Mouse (Mus musculus) gastrocnemius, postnatal 10 days (tissue): ENCODE data around the gene Wfdc8. TPM values are rescaled to one million over a fixed set of nuclear protein-coding genes. Genes with fewer than 3 reads are reported as not detected.

Experiments
- DNase-seq: peaks from one replicate; pipeline ENCODE4 v3.0.0; 2021; ENCODE audit warnings: mixed read lengths
- total RNA-seq, 2 experiments: library from RNA; stranded (reverse); gene quantifications; 2 replicates each; pipeline ENCODE4 v1.2.3; 2021

The Wfdc8 gene
- total RNA-seq, 2 experiments from 2014 or later = not detected

DNA sequence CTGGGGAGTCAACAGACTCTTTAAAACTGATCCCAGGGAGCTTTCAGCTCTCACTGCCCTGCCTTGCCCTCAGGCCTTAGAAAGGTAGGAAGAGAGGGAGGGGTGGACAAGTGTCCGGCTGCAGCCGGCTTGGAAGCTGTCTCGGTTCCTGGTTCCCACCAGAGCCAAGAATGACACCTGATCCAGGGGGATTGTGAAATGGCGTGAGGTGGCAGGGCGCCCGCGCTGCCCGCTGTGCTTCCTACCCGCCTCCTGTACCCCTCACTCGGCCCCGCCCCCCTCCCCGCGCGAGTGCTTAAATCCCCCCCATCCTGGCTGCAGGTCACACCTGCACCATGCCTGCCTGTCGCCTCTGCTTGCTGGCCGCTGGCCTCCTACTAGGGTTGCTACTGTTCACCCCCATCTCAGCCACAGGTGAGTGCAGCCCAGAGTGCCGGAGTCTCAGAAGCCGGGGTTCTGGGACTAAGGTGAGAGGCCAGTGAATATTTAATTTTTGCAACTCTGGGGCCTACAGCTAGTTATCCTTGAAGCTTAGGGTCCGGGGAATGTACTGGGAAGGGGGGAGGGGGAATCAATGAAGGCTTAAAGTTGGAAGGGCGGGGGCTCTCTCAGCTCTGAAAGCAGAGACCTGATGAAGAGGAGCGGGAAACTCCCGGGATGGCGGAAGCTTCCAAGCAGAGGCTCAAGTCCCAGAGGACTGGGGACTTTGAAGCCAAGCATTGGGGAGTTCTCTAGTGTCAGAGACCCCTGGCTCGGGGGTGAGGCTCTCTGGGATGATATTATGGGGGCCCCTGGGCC lies 50.8 kb downstream of the Wfdc8 start, which contains the start of gene Wfdc2:
TSS of gene Wfdc2 (plus strand) at position 23 of the 798 bp plus-strand sequence.
- DNase-seq = peak; percentile 10

DNA sequence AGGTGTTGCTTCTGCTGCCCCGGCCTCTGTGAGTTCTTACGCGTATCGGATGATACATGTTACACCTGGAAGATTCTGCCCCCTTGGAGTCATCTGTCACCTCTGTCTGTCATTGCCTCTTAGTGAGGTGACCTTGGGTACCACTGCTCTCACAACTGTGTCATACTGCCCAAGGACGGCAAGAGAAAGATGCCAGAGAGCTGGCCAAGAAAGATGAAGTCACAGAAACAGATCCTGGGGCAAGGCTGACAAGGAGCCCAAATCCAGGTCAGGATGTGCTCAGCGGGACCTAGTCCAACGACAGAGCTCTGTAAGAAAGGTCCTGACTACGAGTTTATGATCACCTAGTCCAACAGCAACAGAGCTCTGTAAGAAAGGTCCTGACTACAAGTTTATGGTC lies 53.3 kb downstream of the Wfdc8 start:
- DNase-seq = no peak

DNA sequence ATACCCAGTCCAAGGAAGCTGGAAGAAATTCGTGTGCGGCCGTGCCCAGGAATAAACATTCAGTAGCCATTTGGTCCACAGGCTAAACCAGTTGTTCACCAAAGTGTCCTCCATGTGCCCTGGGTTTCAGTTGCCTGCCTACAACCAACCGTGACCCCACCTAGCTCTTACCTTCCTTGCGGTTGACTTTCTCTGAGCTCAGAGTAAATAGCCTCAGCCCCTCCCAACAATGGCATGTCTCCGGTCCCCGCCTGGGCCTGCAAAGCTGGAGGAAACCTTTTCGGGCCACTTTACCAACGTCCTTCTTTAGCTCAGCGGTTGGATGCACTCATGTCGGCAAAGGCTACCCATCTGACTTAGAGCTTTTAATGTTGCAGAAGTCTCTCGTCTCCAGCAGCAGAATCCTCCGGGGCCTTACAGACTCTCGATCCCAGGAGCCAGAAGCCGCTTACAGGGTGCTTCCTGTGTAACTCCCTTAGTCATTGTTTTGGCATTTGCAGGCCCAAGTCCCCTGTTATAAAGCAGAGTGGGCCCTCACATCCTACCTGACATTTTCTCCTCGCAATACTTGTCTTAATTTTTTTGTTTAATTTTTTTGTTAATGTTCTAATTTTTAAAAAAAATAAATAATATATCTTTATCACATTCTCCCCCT lies 54.3 kb downstream of the Wfdc8 start:
- DNase-seq = no peak

DNA sequence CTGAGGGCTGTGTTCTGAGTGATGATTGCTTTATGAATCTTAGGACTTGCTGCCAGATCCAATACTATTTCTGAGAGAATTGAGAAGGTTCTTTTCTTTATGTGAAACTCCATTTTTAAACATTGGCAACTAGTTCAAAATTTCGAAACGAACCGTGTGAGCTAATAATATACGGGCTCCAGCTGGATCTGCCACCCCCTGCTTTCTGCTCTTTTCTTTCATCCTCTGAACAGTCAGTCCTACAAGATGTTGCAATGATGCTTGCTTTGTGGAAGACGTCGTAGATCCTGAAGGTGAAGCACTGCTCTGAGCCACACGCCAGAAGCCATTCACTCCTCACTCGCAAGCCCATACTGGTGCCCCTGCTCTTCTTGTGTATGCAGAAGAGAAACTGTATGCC lies 55.0 kb downstream of the Wfdc8 start:
- DNase-seq = no peak

DNA sequence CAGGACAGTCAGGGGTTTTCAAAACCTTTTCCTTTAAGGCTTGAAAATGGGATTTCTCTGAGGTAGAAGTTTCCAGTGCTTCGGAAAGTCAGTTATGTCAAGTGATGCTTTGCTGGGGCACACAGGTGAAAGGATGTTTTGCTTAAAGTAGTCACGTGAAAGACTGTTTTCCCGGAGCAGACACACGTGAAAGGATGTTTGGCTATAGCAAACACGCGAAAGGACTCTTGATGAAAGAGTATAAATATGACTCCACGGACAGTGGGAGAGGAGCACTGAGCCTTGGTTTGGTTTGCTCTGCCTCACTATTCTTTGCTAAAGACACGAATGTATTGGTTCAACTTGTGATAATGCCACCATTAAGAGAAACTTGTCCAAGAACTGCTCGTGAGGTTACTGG lies 61.9 kb downstream of the Wfdc8 start:
- DNase-seq = no peak

DNA sequence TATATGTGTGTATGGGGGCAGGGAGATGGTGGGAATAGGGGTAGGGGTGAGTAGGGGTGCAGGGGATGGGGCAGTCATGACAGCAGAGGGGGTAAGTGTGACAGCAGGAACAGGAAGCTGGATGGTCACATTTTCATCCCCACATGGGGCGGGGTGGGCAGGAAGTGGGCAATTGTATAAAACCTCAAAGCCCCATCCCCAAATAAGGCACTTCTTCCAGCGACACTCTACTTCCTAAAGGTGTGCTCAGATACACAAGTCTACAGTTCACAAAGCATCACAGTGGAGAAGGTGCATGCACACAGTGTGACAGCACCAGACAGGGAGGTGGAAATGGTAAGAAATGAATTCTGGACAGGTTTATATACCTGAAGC lies 62.5 kb downstream of the Wfdc8 start:
- no peak for DNase-seq

DNA sequence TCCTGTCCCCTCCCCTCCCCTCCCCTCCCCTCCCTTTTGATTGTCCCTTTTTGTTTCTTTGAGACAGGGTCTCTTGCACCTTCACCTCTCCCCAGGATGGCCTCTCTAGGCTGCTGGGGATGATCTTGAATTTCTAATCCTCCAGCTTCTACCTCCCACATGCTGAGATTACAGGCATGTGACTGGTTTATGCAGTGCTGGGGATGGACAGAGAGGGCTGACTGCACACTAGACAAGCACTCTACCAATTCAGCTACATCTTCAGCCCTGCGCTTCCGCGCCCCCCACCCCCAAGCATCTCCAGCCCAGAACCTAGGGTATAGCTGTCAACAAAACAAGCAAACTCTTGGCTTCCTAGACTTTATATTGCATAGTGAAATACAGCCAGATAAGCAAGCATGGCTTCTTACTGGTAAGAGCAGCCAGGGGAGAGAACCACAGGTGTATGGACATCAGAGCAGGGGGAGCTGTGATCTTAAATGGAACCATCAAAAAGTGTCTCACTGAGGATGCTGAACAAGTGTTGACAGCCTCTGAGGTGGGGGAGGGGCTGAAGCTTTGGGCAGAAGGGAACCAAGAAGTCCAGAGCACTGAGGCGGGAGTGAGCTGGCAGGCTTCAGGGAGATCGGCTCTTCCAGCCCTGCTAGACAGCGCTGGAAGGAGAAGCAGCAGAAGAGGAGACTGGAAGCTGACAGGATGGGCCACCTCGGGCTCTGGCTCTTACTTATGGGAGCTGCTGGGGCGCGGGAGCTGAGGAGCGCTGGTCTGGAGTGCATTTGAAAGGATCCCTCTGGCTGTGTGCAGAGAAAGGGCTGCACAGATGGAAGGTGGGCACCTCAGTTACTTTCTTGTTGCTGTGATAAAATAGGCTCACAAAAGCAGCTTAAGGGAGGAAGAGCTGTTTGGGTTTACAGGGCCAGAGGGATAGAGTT lies 63.2 kb downstream of the Wfdc8 start:
- no peak for DNase-seq

DNA sequence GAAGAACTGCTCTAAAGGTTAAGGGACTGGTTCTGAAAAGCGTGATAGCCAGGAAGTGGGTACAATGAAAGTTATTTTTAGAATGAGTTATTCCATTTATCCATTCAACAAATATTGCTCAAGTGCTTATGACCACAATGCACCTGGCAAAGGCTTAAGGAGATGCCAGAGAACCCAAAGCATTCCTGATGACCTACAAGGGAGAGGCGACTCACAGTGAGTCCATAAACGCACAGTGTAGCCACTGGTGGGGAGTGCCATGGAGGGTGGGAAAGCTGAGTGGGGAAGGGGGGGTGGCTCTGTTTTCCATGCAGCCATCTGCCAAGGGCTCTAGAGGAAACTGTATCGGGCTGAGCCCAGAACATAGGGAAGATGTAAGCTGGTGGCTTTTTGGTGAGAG lies 64.1 kb downstream of the Wfdc8 start:
- no peak for DNase-seq

Other genes with a start within 250 kb of the Wfdc8 start
- gene Slpi, start 224.5 kb downstream of the Wfdc8 start, total RNA-seq = 1 to 10 TPM in 1 of 2 experiments, not detected in 1; 1.4 TPM
- gene Rbpjl, start 210.5 kb downstream of the Wfdc8 start, total RNA-seq = under 1 TPM; 0.05 to 0.07 TPM
- 1 to 10 TPM; 5.8 to 7.8 TPM for gene Matn4, start 208.5 kb downstream of the Wfdc8 start, total RNA-seq
- 10 to 100 TPM; 52.5 TPM for gene Sdc4, start 169.7 kb downstream of the Wfdc8 start, total RNA-seq
- gene Sys1, start 156.7 kb downstream of the Wfdc8 start, total RNA-seq = 10 to 100 TPM; 16.8 to 18.4 TPM
- gene Gm20458, start 152.7 kb downstream of the Wfdc8 start, total RNA-seq = 1 to 10 TPM in 1 of 2 experiments, not detected in 1; 3.3 TPM
- not detected for gene Trp53tg5, start 139.9 kb downstream of the Wfdc8 start, total RNA-seq
- gene Dbndd2, start 127.5 kb downstream of the Wfdc8 start, total RNA-seq = 10 to 100 TPM; 13.0 to 17.7 TPM
- 10 to 100 TPM; 44.3 to 51.3 TPM for gene Pigt, start 116.1 kb downstream of the Wfdc8 start, total RNA-seq
- not detected for gene Wfdc2, start 51.2 kb downstream of the Wfdc8 start, total RNA-seq
- not detected for gene Spint3, start 40.2 kb downstream of the Wfdc8 start, total RNA-seq
- not detected for gene Wfdc6a, start 28.2 kb downstream of the Wfdc8 start, total RNA-seq
- gene Eppin, start 20.0 kb downstream of the Wfdc8 start, total RNA-seq = not detected
- not detected for gene Wfdc6b, start 104 bp downstream of the Wfdc8 start, total RNA-seq
- not detected for gene Wfdc16, start 25.2 kb upstream of the Wfdc8 start, total RNA-seq
- not detected for gene Wfdc10, start 42.4 kb upstream of the Wfdc8 start, total RNA-seq
- not detected for gene Wfdc9, start 43.0 kb upstream of the Wfdc8 start, total RNA-seq
- not detected for gene Wfdc11, start 60.5 kb upstream of the Wfdc8 start, total RNA-seq
- not detected for gene Wfdc13, start 71.5 kb upstream of the Wfdc8 start, total RNA-seq
- gene Spint4, start 84.9 kb upstream of the Wfdc8 start, total RNA-seq = not detected
- gene Spint5, start 101.7 kb upstream of the Wfdc8 start, total RNA-seq = not detected
- gene Wfdc3, start 132.3 kb upstream of the Wfdc8 start, total RNA-seq = not detected
- 10 to 100 TPM; 27.4 to 31.9 TPM for gene Dnttip1, start 132.4 kb upstream of the Wfdc8 start, total RNA-seq
- 10 to 100 TPM; 14.2 to 16.9 TPM for gene Ube2c, start 156.3 kb upstream of the Wfdc8 start, total RNA-seq
- gene Tnnc2, start 166.3 kb upstream of the Wfdc8 start, total RNA-seq = over 10,000 TPM; 13,775 to 14,965 TPM
- 10 to 100 TPM; 18.1 to 20.5 TPM for gene Snx21, start 172.2 kb upstream of the Wfdc8 start, total RNA-seq
- 10 to 100 TPM in 1 of 2 experiments, 1 to 10 TPM in 1; 9.7 to 10.4 TPM for gene Acot8, start 191.3 kb upstream of the Wfdc8 start, total RNA-seq
- 1 to 10 TPM; 1.2 to 1.4 TPM for gene Zswim3, start 191.5 kb upstream of the Wfdc8 start, total RNA-seq
- 1 to 10 TPM; 3.5 to 4.5 TPM for gene Zswim1, start 209.1 kb upstream of the Wfdc8 start, total RNA-seq
- under 1 TPM; 0.68 TPM for gene Spata25, start 214.9 kb upstream of the Wfdc8 start, total RNA-seq
- gene Ctsa, start 219.2 kb upstream of the Wfdc8 start, total RNA-seq = 10 to 100 TPM; 53.3 to 75.2 TPM
- gene Neurl2, start 219.8 kb upstream of the Wfdc8 start, total RNA-seq = 10 to 100 TPM; 39.2 to 45.2 TPM
- gene Pltp, start 244.1 kb upstream of the Wfdc8 start, total RNA-seq = 10 to 100 TPM; 15.2 to 18.5 TPM